Mouse (Mus musculus) G1E (cell line): Measurements from ENCODE around the gene Gm13275.
"Not testable (repeated sequence)": the region's sequence is repeated elsewhere in the genome, so short reads cannot be mapped to it uniquely, and the experiment has no call there.

Source experiments
- CTCF ChIP-seq: IDR thresholded peaks from 2 replicates; pipeline ENCODE4 v1.5.1; 2012; ENCODE audit warnings: low read depth, low read length, inconsistent platforms, mixed read lengths
- TAL1 ChIP-seq: conservative IDR thresholded peaks from 2 replicates; pipeline ENCODE4 v1.6.1; 2012; ENCODE audit warnings: low read depth, low read length, inconsistent platforms, mixed read lengths

DNA sequence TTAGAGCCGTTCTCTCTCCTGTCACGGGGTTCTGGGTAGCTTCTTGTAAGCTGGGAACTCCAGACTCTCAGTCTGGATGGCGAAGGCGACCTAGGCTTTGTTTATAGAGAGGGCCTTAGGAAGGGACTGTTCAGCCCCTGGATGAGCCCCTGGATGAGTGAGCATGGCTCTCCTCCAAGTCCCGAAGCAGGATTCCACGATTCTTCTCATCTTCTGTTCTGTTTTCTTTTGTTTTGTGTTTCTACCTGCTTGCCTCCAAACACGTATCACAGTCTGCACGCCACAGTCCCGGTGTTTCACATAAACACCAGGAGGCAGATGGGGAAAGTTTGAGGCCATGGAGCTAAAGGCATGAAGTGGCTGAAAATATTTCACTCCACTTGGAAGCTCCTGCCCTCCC, 35.5 kb upstream of the Gm13275 start:
- TF ChIP-seq CTCF, TAL1: not testable (repeated sequence)
